Mouse (Mus musculus): ENCODE results near the gene B3galnt1. TPM values are rescaled to one million over a fixed set of nuclear protein-coding genes. Genes with fewer than 3 reads are reported as not detected.

B3galnt1 gene
- total and polyA plus RNA-seq, 3 experiments: 0.08 TPM; not detected in 2

DNA sequence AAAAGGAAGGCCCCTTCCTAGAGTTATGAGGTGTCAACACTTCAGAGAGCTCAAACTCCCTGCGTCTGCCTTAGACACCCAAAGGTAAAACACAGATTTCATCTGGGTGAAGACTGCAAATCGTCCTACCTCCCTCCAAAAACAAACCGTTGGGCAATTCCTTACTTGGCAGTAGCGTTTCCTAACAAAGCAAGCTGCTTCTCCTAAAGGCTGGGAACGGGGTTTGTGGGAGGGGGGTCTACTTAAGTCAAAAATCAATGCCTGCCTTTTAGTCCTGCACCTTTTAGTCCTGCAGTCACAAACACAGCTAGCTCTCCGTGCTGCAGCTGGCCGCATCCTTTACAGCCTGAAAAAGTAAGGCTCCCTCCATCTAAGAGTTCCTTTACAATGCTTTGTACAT lies 944 bp downstream of the B3galnt1 start:
- TF ChIP-seq SIN3A (IDR thresholded peaks at IDR 0.05; ENCODE audit: low read length) (no peak), TCF12 (IDR thresholded peaks at IDR 0.05; ENCODE audit: low read depth, low read length) (no peak), MAX (IDR thresholded peaks at IDR 0.05; ENCODE audit: low read length) (no peak)
- Histone ChIP-seq H3K36me3 (replicated peaks in 1 of 2; ENCODE audit: control insufficient read depth in 1 of 2, insufficient read depth in 1 of 2, low read length in 1 of 2) (no peaks in the 10 kb centered on the region), H3K27me3 (replicated peaks) (no peaks in the 10 kb centered on the region), H3K4me1 (ENCODE audit: control insufficient read depth in 1 of 2, insufficient read depth in 2 of 2) (peaks cover 0 to 3% of the 10 kb centered on the region in 2 experiments; a peak in 2 of 4 replicates), H3K9ac (ENCODE audit: insufficient read depth, low read depth) (no peak overlapping the region), H3K79me2 (replicated peaks; ENCODE audit: control insufficient read depth, extremely low read depth, insufficient read depth, poor library complexity, severe bottlenecking) (no peaks in the 10 kb centered on the region), H3K4me3 (replicated peaks in 1 of 3; ENCODE audit: low read depth in 2 of 3, low read length in 2 of 3, poor library complexity in 1 of 3) (no peak overlapping the region), H3K4me2 (ENCODE audit: insufficient read depth, low read depth, poor library complexity, severe bottlenecking) (no peak overlapping the region), H3K27ac (ENCODE audit: insufficient read depth, low read depth) (no peak overlapping the region), H3K9me3 (replicated peaks; ENCODE audit: low read length) (peaks cover 3% of the 10 kb centered on the region)
- dilution Hi-C loops (cut with MboI; ENCODE audit: extremely low pct_ligation_motif_present, extremely low pct_unique_long_range_greater_than_20kb, low sequenced_read_pairs) (no loop called here), in situ Hi-C loops (cut with MboI; ENCODE audit: low pct_ligation_motif_present, low pct_unique_long_range_greater_than_20kb, low sequenced_read_pairs) (no loop called here)
- no peak for DNase-seq (ENCODE audit: extremely low read depth)

GRCm38 (mm10) chr3:69597211-69597610 lies 1.5 kb downstream of the B3galnt1 start:
- Histone ChIP-seq H3K27ac (ENCODE audit: insufficient read depth, low read depth) (no peak overlapping the region), H3K9ac (ENCODE audit: insufficient read depth, low read depth) (no peak overlapping the region), H3K79me2 (replicated peaks; ENCODE audit: control insufficient read depth, extremely low read depth, insufficient read depth, poor library complexity, severe bottlenecking) (no peaks in the 10 kb centered on the region), H3K36me3 (replicated peaks in 1 of 2; ENCODE audit: control insufficient read depth in 1 of 2, insufficient read depth in 1 of 2, low read length in 1 of 2) (no peaks in the 10 kb centered on the region), H3K4me3 (replicated peaks in 1 of 3; ENCODE audit: low read depth in 2 of 3, low read length in 2 of 3, poor library complexity in 1 of 3) (no peak overlapping the region), H3K9me3 (replicated peaks; ENCODE audit: low read length) (peaks cover 3% of the 10 kb centered on the region), H3K27me3 (replicated peaks) (no peaks in the 10 kb centered on the region), H3K4me2 (ENCODE audit: insufficient read depth, low read depth, poor library complexity, severe bottlenecking) (no peak overlapping the region), H3K4me1 (ENCODE audit: control insufficient read depth in 1 of 2, insufficient read depth in 2 of 2) (peaks cover 0 to 3% of the 10 kb centered on the region in 2 experiments; a peak in 2 of 4 replicates)
- in situ Hi-C loops (cut with MboI; ENCODE audit: low pct_ligation_motif_present, low pct_unique_long_range_greater_than_20kb, low sequenced_read_pairs): no loop called here
- TF ChIP-seq TBP (conservative IDR thresholded peaks at IDR 0.05; ENCODE audit: low read depth, low read length) (no peak), CHD1 (IDR thresholded peaks at IDR 0.05; ENCODE audit: low read depth, low read length) (no peak)
- dilution Hi-C loops (cut with MboI; ENCODE audit: extremely low pct_ligation_motif_present, extremely low pct_unique_long_range_greater_than_20kb, low sequenced_read_pairs): no loop called here
- DNase-seq (ENCODE audit: extremely low read depth): no peak

GRCm38 (mm10) chr3:69596116-69596515 lies 2.6 kb downstream of the B3galnt1 start:
- TF ChIP-seq SMC3 (IDR thresholded peaks at IDR 0.05; ENCODE audit: low read depth, low read length) (no peak), UBTF (IDR thresholded peaks at IDR 0.05; ENCODE audit: low read depth, low read length) (no peak), ZNF384 (IDR thresholded peaks at IDR 0.05; ENCODE audit: low read depth, low read length) (no peak)
- H3K4me2 ChIP-seq (ENCODE audit: insufficient read depth, low read depth, poor library complexity, severe bottlenecking): no peak overlapping the region
- peaks cover 3% of the 10 kb centered on the region for H3K9me3 ChIP-seq (replicated peaks; ENCODE audit: low read length)
- H3K27ac ChIP-seq (ENCODE audit: insufficient read depth, low read depth): no peak overlapping the region
- H3K27me3 ChIP-seq (replicated peaks): no peaks in the 10 kb centered on the region
- no peaks in the 10 kb centered on the region for H3K79me2 ChIP-seq (replicated peaks; ENCODE audit: control insufficient read depth, extremely low read depth, insufficient read depth, poor library complexity, severe bottlenecking)
- H3K4me3 ChIP-seq (replicated peaks in 1 of 3; ENCODE audit: low read depth in 2 of 3, low read length in 2 of 3, poor library complexity in 1 of 3): no peak overlapping the region
- in situ Hi-C loops (cut with MboI; ENCODE audit: low pct_ligation_motif_present, low pct_unique_long_range_greater_than_20kb, low sequenced_read_pairs): no loop called here
- DNase-seq (ENCODE audit: extremely low read depth): no peak
- H3K36me3 ChIP-seq (replicated peaks in 1 of 2; ENCODE audit: control insufficient read depth in 1 of 2, insufficient read depth in 1 of 2, low read length in 1 of 2): no peaks in the 10 kb centered on the region
- dilution Hi-C loops (cut with MboI; ENCODE audit: extremely low pct_ligation_motif_present, extremely low pct_unique_long_range_greater_than_20kb, low sequenced_read_pairs): no loop called here
- H3K4me1 ChIP-seq (ENCODE audit: control insufficient read depth in 1 of 2, insufficient read depth in 2 of 2): peaks cover 0 to 3% of the 10 kb centered on the region in 2 experiments; a peak in 2 of 4 replicates
- H3K9ac ChIP-seq (ENCODE audit: insufficient read depth, low read depth): no peak overlapping the region
